Mouse (Mus musculus) ES-E14 (cell line): ENCODE data around the gene Lce6a. TPM values are rescaled to one million over a fixed set of nuclear protein-coding genes. Genes with fewer than 3 reads are reported as not detected.

ENCODE experiments used
- DNase-seq: peaks from one replicate; pipeline ENCODE4 v3.0.0-alpha.2; 2013; ENCODE audit warnings: low read depth, low spot score
- H3K27ac ChIP-seq: 2 replicates; pipeline ENCODE4 v1.5.1; 2012; ENCODE audit warnings: low read depth, mild to moderate bottlenecking, low read length, moderate library complexity, mixed read lengths; ENCODE audit not compliant: poor library complexity, insufficient read depth, severe bottlenecking
- H3K36me3 ChIP-seq: 2 replicates; pipeline ENCODE4 v1.6.1; 2012; ENCODE audit warnings: mild to moderate bottlenecking, low read length, moderate library complexity, mixed read lengths; ENCODE audit not compliant: control insufficient read depth, poor library complexity, insufficient read depth, severe bottlenecking
- H3K4me1 ChIP-seq, 2 experiments: fragments of 150-350 bp in 1 of 2; sonication (generic) in 1 of 2; 2 replicates each; pipeline ENCODE4 v1.6.1; 2012; ENCODE audit warnings: low read length in 2 of 2, mild to moderate bottlenecking in 1 of 2, mixed read lengths in 1 of 2; ENCODE audit not compliant: control insufficient read depth in 2 of 2, insufficient read depth in 2 of 2, poor library complexity in 1 of 2
- H3K4me3 ChIP-seq, 2 experiments: fragments of 150-350 bp in 1 of 2; sonication (generic) in 1 of 2; 2 replicates each; pipeline ENCODE4 v1.5.1; 2012; ENCODE audit warnings: low read length in 2 of 2, low read depth in 1 of 2, mild to moderate bottlenecking in 1 of 2, mixed read lengths in 1 of 2; ENCODE audit not compliant: insufficient read depth in 1 of 2, poor library complexity in 1 of 2, severe bottlenecking in 1 of 2
- H3K9ac ChIP-seq: 2 replicates; pipeline ENCODE4 v1.6.1; 2012; ENCODE audit warnings: low read depth, mild to moderate bottlenecking, low read length, mixed read lengths; ENCODE audit not compliant: poor library complexity, insufficient read depth, severe bottlenecking
- H3K9me3 ChIP-seq: fragments of 150-350 bp; sonication (generic); 2 replicates; pipeline ENCODE4 v1.6.1; 2012; ENCODE audit warnings: low read depth, mild to moderate bottlenecking, low read length; ENCODE audit not compliant: control insufficient read depth, insufficient read depth
- CHD2 ChIP-seq: IDR thresholded peaks from 2 replicates; pipeline ENCODE4 v1.6.1; 2014; ENCODE audit warnings: mild to moderate bottlenecking, low read depth, low read length, inconsistent platforms
- HCFC1 ChIP-seq: IDR thresholded peaks from 2 replicates; pipeline ENCODE4 v1.6.1; 2012; ENCODE audit warnings: low read length, inconsistent platforms, borderline replicate concordance; ENCODE audit not compliant: insufficient read depth
- MAFK ChIP-seq: IDR thresholded peaks from 2 replicates; pipeline ENCODE4 v1.6.1; 2014; ENCODE audit warnings: mild to moderate bottlenecking, low read depth, low read length, inconsistent platforms; ENCODE audit not compliant: insufficient read depth
- ZC3H11A ChIP-seq: IDR thresholded peaks from 2 replicates; pipeline ENCODE4 v1.6.1; 2012; ENCODE audit warnings: low read depth, mild to moderate bottlenecking, inconsistent platforms, low read length, borderline replicate concordance
- ZNF384 ChIP-seq: IDR thresholded peaks from 2 replicates; pipeline ENCODE4 v1.6.1; 2012; ENCODE audit warnings: low read depth, low read length, inconsistent platforms
- in situ Hi-C, 2 experiments: fragments of 600-800 bp; cut with MboI; formaldehyde crosslinking; loops; one replicate each; pipeline ENCODE4 v1.15.1; 2025; ENCODE audit warnings: low sequenced_read_pairs in 2 of 2, inconsistent platforms in 1 of 2; ENCODE audit not compliant: unreplicated experiment in 2 of 2
- total RNA-seq: library from RNA; depleted of rRNA; stranded (reverse); fragments of 300-350 nt; gene quantifications from 2 replicates; pipeline ENCODE4 v1.2.3, GENCODE M21; 2012

Gene Lce6a
- total RNA-seq, 1 experiment: not detected

GRCm38 (mm10) chr3:92639854-92640253, 18.4 kb upstream of the Lce6a start:
- Histone ChIP-seq H3K4me1 (no peaks in the 10 kb centered on the region), H3K9me3 (no peaks in the 10 kb centered on the region), H3K9ac (no peak overlapping the region), H3K4me3 (no peak overlapping the region), H3K36me3 (no peaks in the 10 kb centered on the region), H3K27ac (no peak overlapping the region)
- in situ Hi-C loops: no loop called here
- TF ChIP-seq ZC3H11A (no peak), ZNF384 (no peak), CHD2 (no peak), HCFC1 (no peak), MAFK (no peak)
- no peak for DNase-seq

- DNase-seq: no peak
- Histone ChIP-seq H3K9ac (no peak overlapping the region), H3K36me3 (no peaks in the 10 kb centered on the region), H3K4me3 (no peak overlapping the region), H3K4me1 (no peaks in the 10 kb centered on the region), H3K9me3 (no peaks in the 10 kb centered on the region), H3K27ac (no peak overlapping the region)
- no peak for TF ChIP-seq ZNF384
- TF ChIP-seq ZC3H11A: no peak
- no peak for TF ChIP-seq HCFC1
- no peak for TF ChIP-seq CHD2
- TF ChIP-seq MAFK: no peak
- in situ Hi-C loops: no loop called here
Measured at GRCm38 (mm10) chr3:92638653-92638991, 17.2 kb upstream of the Lce6a start.

- Histone ChIP-seq H3K9ac (no peak overlapping the region), H3K4me3 (no peak overlapping the region), H3K27ac (no peak overlapping the region), H3K36me3 (no peaks in the 10 kb centered on the region), H3K9me3 (no peaks in the 10 kb centered on the region), H3K4me1 (no peaks in the 10 kb centered on the region)
- no peak for DNase-seq
- in situ Hi-C loops: no loop called here
- TF ChIP-seq HCFC1 (no peak), ZC3H11A (no peak), MAFK (no peak), ZNF384 (no peak), CHD2 (no peak)
Measured at GRCm38 (mm10) chr3:92637745-92638652, 16.5 kb upstream of the Lce6a start.

GRCm38 (mm10) chr3:92609804-92610203, 11.7 kb downstream of the Lce6a start:
- Histone ChIP-seq H3K9ac (no peak overlapping the region), H3K36me3 (no peaks in the 10 kb centered on the region), H3K9me3 (no peaks in the 10 kb centered on the region), H3K4me1 (no peaks in the 10 kb centered on the region), H3K27ac (no peak overlapping the region), H3K4me3 (no peak overlapping the region)
- DNase-seq: no peak
- TF ChIP-seq HCFC1 (no peak), CHD2 (no peak), MAFK (no peak), ZNF384 (no peak), ZC3H11A (no peak)
- in situ Hi-C loops: no loop called here
